Mouse (Mus musculus) intestine, embryonic 15.5 days (tissue): ENCODE results near the gene Ehmt2. TPM values are rescaled to one million over a fixed set of nuclear protein-coding genes. Genes with fewer than 3 reads are reported as not detected.
A peak's percentile ranks its signal among the peaks of the same experiment; 100 is the strongest.
"Not testable (repeated sequence)": the region's sequence is repeated elsewhere in the genome, so short reads cannot be mapped to it uniquely, and the experiment has no call there.

ENCODE experiments used
- ATAC-seq: fragments of 200-750 bp; cut with Nextera tagmentation; 2 replicates; pipeline ENCODE4 v1.8.0; 2017; ENCODE audit warnings: moderate TSS enrichment, moderate library complexity
- H3K27ac ChIP-seq: fragments of 300-500 bp; sonication (generic); 2 replicates; pipeline ENCODE4 v1.5.1; 2015; ENCODE audit warnings: mild to moderate bottlenecking, inconsistent platforms
- H3K27me3 ChIP-seq: fragments of 300-500 bp; sonication (generic); replicated peaks from 2 replicates; pipeline ENCODE4 v1.6.1; 2015; ENCODE audit warnings: inconsistent platforms
- H3K36me3 ChIP-seq: fragments of 300-500 bp; sonication (generic); 2 replicates; pipeline ENCODE4 v1.6.1; 2015; ENCODE audit warnings: inconsistent platforms
- H3K4me1 ChIP-seq: fragments of 300-500 bp; sonication (generic); replicated peaks from 2 replicates; pipeline ENCODE4 v1.6.1; 2015; ENCODE audit warnings: inconsistent platforms
- H3K4me2 ChIP-seq: fragments of 300-500 bp; sonication (generic); replicated peaks from 2 replicates; pipeline ENCODE4 v1.6.1; 2015; ENCODE audit warnings: mild to moderate bottlenecking, inconsistent platforms
- H3K4me3 ChIP-seq: fragments of 300-500 bp; sonication (generic); replicated peaks from 2 replicates; pipeline ENCODE4 v1.5.1; 2015; ENCODE audit warnings: inconsistent platforms
- H3K9ac ChIP-seq: fragments of 300-500 bp; sonication (generic); 2 replicates; pipeline ENCODE4 v1.6.1; 2015; ENCODE audit warnings: inconsistent platforms
- H3K9me3 ChIP-seq: fragments of 300-500 bp; sonication (generic); 2 replicates; pipeline ENCODE4 v1.6.1; 2016; ENCODE audit warnings: inconsistent platforms
- WGBS: fragments of 180-500 bp; shearing (Covaris S2); methylation state at CpG from one replicate; pipeline ENCODE4 v1.1.7; 2015; 5-methylcytosine and 5-hydroxymethylcytosine counted together
- polyA plus RNA-seq: library from polyadenylated mRNA; unstranded; fragments of >200 nt; fragmentation: Nextera tagmentation; extraction: Ambion mirVana; gene quantifications from 2 replicates; pipeline ENCODE4 v1.2.1, GENCODE M21; 2015

Gene Ehmt2
- polyA plus RNA-seq, 1 experiment from 2014 or later = 61.2 TPM

DNA sequence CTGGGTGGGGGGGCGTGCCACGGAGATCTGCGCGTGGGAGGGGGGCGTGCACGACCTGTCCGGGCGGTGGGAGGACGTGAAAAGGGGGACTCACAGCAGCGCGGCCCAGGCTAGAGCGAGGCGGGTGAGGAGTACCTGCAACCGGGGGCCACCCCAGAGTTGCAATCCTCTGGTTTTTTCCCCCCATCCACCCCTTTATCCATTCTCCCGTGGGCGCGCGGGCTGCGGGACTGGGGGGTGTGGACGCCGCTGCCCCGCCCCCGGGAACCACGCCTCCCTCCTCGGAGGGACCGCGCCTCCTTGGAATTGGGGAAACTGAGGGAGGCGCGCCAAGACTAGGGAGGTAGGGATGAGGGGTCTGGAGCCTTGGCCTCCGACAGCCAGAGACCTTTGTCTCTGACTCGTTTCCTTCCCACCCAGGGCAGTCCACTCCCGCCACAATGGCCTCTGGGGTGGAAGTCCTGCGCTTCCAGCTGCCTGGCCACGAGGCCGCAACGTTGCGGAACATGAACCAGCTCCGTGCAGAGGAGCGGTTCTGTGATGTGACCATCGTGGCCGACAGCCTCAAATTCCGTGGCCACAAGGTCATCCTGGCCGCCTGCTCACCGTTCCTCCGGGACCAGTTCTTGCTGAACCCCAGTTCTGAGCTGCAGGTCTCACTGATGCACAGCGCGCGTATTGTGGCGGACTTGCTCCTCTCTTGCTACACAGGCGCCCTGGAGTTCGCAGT lies 3.3 kb upstream of the Ehmt2 start:
- Histone ChIP-seq H3K4me2 (peak overlapping the region; percentile 82), H3K27ac (peak overlapping the region; percentile 94), H3K9me3 (no peaks in the 10 kb centered on the region), H3K4me1 (peaks cover 29% of the 10 kb centered on the region), H3K9ac (peak overlapping the region; percentile 93), H3K36me3 (peaks cover 8% of the 10 kb centered on the region), H3K27me3 (no peaks in the 10 kb centered on the region), H3K4me3 (peak overlapping the region; percentile 78)
- 8% methylated on average over 51 of the region's 51 CpGs for WGBS
- peak; percentile 23; the same call in 1 of the 2 replicates for ATAC-seq

DNA sequence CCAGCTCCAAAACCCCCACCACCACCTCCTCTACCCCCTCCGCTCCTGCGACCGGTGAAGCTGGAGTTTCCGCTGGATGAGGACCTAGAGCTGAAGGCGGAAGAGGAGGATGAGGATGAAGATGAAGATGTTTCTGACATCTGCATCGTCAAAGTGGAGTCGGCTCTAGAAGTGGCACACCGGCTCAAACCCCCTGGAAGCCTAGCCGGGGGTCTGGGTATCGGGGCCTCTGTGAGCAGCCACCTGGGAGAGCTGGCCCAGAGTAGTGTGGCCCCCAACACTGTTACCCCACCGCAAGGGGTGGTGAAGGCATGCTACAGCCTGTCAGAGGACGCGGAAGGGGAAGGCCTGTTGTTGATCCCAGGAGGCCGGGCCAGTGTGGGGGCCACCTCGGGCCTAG lies 2.5 kb upstream of the Ehmt2 start:
- ATAC-seq = no peak
- H3K4me1 ChIP-seq = peaks cover 29% of the 10 kb centered on the region
- H3K36me3 ChIP-seq = peaks cover 8% of the 10 kb centered on the region
- H3K9me3 ChIP-seq = no peaks in the 10 kb centered on the region
- peak overlapping the region; percentile 93 for H3K9ac ChIP-seq
- 93% methylated on average over 15 of the region's 15 CpGs for whole genome bisulfite sequencing
- peak overlapping the region; percentile 78 for H3K4me3 ChIP-seq
- no peaks in the 10 kb centered on the region for H3K27me3 ChIP-seq
- H3K27ac ChIP-seq = peak overlapping the region; percentile 94
- peak overlapping the region; percentile 82 for H3K4me2 ChIP-seq

GRCm38 (mm10) chr17:34896366-34896765 lies 1.9 kb upstream of the Ehmt2 start:
- Histone ChIP-seq H3K4me3 (no peak overlapping the region), H3K27me3 (no peaks in the 10 kb centered on the region), H3K9ac (0 out of 2 replicates have a peak overlapping the region, but pooled peaks have one; percentile 93), H3K9me3 (no peaks in the 10 kb centered on the region), H3K4me2 (peak overlapping the region; percentile 82; the same call in 1 of the 2 replicates), H3K36me3 (peaks cover 11% of the 10 kb centered on the region), H3K27ac (peak overlapping the region; percentile 41; the same call in 1 of the 2 replicates), H3K4me1 (peaks cover 29% of the 10 kb centered on the region)
- ATAC-seq = no peak
- 85% methylated on average over 17 of the region's 17 CpGs for WGBS

- Histone ChIP-seq H3K36me3 (peaks cover 12% of the 10 kb centered on the region), H3K9ac (peak overlapping the region; percentile 94), H3K27me3 (no peaks in the 10 kb centered on the region), H3K4me1 (peaks cover 29% of the 10 kb centered on the region), H3K9me3 (no peaks in the 10 kb centered on the region), H3K4me3 (peak overlapping the region; percentile 97), H3K4me2 (peak overlapping the region; percentile 76), H3K27ac (peak overlapping the region; percentile 96)
- 14% methylated on average over 10 of the region's 10 CpGs for WGBS
- ATAC-seq = 0 out of 2 replicates have a peak, but pooled peaks have one; percentile 9
Observed at GRCm38 (mm10) chr17:34897373-34898159, 703 bp upstream of the Ehmt2 start.

GRCm38 (mm10) chr17:34898706-34899052 lies 410 bp downstream of the Ehmt2 start:
- Histone ChIP-seq H3K4me2 (peak overlapping the region; percentile 76), H3K27ac (peak overlapping the region; percentile 96), H3K4me3 (peak overlapping the region; percentile 97), H3K27me3 (no peaks in the 10 kb centered on the region), H3K4me1 (peaks cover 24% of the 10 kb centered on the region), H3K9me3 (no peaks in the 10 kb centered on the region), H3K9ac (peak overlapping the region; percentile 94), H3K36me3 (peaks cover 22% of the 10 kb centered on the region)
- 0% methylated on average over 7 of the region's 47 CpGs for WGBS
- ATAC-seq = peak; percentile 5; the same call in 1 of the 2 replicates

DNA sequence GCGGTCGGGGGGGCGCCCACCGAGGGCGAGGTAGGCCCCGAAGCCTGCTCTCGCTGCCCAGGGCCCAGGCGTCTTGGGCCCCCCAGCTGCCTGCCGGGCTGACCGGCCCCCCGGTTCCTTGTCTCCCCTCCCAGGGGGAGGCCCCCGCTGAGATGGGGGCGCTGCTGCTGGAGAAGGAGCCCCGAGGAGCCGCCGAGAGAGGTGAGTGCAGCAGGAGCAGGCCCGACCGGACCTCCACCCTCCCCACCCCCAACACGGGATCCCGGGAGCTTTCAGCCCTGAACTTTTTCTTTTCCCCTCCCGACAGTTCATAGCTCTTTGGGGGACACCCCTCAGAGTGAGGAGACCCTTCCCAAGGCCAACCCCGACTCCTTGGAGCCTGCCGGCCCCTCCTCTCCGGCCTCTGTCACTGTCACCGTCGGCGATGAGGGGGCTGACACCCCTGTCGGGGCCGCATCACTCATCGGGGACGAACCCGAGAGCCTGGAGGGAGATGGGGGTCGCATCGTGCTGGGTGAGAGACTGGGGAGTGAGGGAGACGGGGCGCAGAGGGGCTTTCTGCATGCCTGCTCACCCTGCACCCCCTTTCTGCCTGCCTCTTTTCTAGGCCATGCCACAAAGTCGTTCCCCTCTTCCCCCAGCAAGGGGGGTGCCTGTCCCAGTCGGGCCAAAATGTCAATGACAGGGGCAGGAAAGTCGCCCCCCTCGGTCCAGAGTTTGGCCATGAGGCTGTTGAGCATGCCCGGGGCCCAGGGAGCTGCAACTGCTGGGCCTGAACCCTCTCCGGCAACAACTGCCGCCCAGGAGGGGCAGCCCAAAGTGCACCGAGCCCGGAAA lies 1.0 kb downstream of the Ehmt2 start:
- H3K4me2 ChIP-seq = peak overlapping the region; percentile 76
- H3K27me3 ChIP-seq = no peaks in the 10 kb centered on the region
- H3K27ac ChIP-seq = peak overlapping the region; percentile 96
- H3K9ac ChIP-seq = peak overlapping the region; percentile 94
- no peaks in the 10 kb centered on the region for H3K9me3 ChIP-seq
- WGBS = under 1% methylated on average over 42 of the region's 45 CpGs
- peak overlapping the region; percentile 97 for H3K4me3 ChIP-seq
- H3K4me1 ChIP-seq = peaks cover 21% of the 10 kb centered on the region
- ATAC-seq = peak; percentile 6
- H3K36me3 ChIP-seq = peaks cover 25% of the 10 kb centered on the region

- 2% methylated on average over 5 of the region's 5 CpGs for WGBS
- peak overlapping the region; percentile 94 for H3K9ac ChIP-seq
- H3K4me2 ChIP-seq = peak overlapping the region; percentile 76
- H3K4me3 ChIP-seq = peak overlapping the region; percentile 97
- peak overlapping the region; percentile 96 for H3K27ac ChIP-seq
- H3K4me1 ChIP-seq = peaks cover 21% of the 10 kb centered on the region
- no peaks in the 10 kb centered on the region for H3K27me3 ChIP-seq
- H3K36me3 ChIP-seq = peaks cover 26% of the 10 kb centered on the region
- ATAC-seq = no peak
- no peaks in the 10 kb centered on the region for H3K9me3 ChIP-seq
Observed at GRCm38 (mm10) chr17:34899890-34900243, 1.6 kb downstream of the Ehmt2 start.

DNA sequence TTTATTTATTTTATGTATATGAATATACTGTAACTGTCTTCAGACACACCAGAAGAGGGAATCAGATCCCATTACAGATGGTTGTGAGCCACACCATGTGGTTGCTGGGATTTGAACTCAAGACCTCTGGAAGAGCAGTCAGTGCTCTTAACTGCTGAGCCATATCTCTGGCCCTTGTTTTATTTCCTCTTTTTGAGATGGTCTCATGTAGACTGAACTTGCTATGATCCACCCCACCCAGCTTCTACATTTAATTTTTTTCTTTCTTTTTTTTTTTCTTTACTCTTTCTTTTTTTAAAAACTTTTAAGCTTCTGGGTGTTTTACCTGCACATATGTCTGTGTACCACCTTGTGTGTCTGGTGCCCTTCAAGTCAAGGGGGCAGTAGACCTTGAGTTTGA lies 2.6 kb downstream of the Ehmt2 start:
- not testable (repeated sequence) for H3K27me3 ChIP-seq, H3K9ac ChIP-seq, H3K9me3 ChIP-seq, H3K27ac ChIP-seq, ATAC-seq, H3K4me3 ChIP-seq
- peak overlapping the region; percentile 76; the same call in 1 of the 2 replicates for H3K4me2 ChIP-seq
- H3K4me1 ChIP-seq = peaks cover 15% of the 10 kb centered on the region
- peaks cover 34% of the 10 kb centered on the region for H3K36me3 ChIP-seq

DNA sequence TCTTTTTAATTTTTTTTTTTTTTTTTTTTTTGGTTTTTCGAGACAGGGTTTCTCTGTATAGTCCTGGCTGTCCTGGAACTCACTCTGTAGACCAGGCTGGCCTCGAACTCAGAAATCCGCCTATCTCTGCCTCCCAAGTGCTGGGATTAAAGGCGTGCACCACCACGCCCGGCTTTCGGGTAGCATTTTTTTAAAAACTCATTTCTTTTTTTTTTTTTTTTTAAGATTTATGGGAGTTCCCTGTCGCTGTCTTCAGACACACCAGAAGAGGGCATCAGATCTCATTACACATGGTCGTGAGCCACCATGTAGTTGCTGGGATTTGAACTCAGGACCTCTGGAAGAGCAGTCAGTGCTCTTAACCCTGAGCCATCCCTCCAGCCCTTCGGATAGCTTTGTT lies 3.7 kb downstream of the Ehmt2 start:
- not testable (repeated sequence) for H3K9me3 ChIP-seq, H3K4me3 ChIP-seq, H3K27me3 ChIP-seq, ATAC-seq, H3K4me1 ChIP-seq, H3K9ac ChIP-seq, H3K4me2 ChIP-seq, H3K27ac ChIP-seq
- WGBS = 89% methylated on average over 9 of the region's 10 CpGs
- peaks cover 38% of the 10 kb centered on the region for H3K36me3 ChIP-seq

GRCm38 (mm10) chr17:34902895-34903294 lies 4.6 kb downstream of the Ehmt2 start:
- Histone ChIP-seq H3K27ac (no peak overlapping the region), H3K9ac (no peak overlapping the region)
- 83% methylated on average over 9 of the region's 9 CpGs for WGBS

GRCm38 (mm10) chr17:34910982-34911381 lies 12.7 kb downstream of the Ehmt2 start:
- Histone ChIP-seq H3K4me3 (no peak overlapping the region), H3K4me2 (no peak overlapping the region), H3K36me3 (peaks cover 64% of the 10 kb centered on the region), H3K27ac (peak overlapping the region; percentile 69), H3K9me3 (no peaks in the 10 kb centered on the region), H3K27me3 (no peaks in the 10 kb centered on the region), H3K9ac (no peak overlapping the region), H3K4me1 (peaks cover 14% of the 10 kb centered on the region)
- ATAC-seq = peak; percentile 68
- 61% methylated on average over 10 of the region's 10 CpGs for WGBS

More at GRCm38 (mm10) chr17:34902895-34903294, 4.6 kb downstream of the Ehmt2 start:
- no peaks in the 10 kb centered on the region for H3K27me3 ChIP-seq
- peaks cover 47% of the 10 kb centered on the region for H3K36me3 ChIP-seq
- ATAC-seq = no peak
- no peaks in the 10 kb centered on the region for H3K9me3 ChIP-seq
- 0 out of 2 replicates have a peak, but pooled peaks cover 1% of the 10 kb centered on the region for H3K4me1 ChIP-seq
- H3K4me2 ChIP-seq = no peak overlapping the region
- H3K4me3 ChIP-seq = no peak overlapping the region

DNA sequence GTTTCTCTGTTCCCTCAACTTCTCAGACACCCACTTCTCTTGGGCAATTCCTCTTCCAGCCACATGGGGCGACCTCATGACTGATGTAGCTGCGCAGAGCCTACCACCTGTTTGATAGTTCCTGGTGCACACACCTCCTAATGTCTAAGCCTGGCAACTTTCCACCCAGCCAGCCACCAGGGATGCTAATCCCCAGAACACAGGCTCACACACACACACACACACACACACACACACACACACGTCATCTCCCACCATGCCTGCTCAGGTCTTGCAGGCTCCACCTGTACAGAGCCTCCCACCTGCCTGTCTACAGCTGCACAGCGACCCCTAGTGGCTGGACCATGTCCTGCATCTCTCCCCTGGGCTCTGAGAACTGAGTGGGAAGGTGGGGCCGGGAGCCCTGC lies 13.7 kb downstream of the Ehmt2 start:
- peaks cover 14% of the 10 kb centered on the region for H3K4me1 ChIP-seq
- no peak overlapping the region for H3K4me3 ChIP-seq
- ATAC-seq = peak; percentile 55
- peaks cover 54% of the 10 kb centered on the region for H3K36me3 ChIP-seq
- no peak overlapping the region for H3K4me2 ChIP-seq
- H3K27ac ChIP-seq = 0 out of 2 replicates have a peak overlapping the region, but pooled peaks have one; percentile 69
- no peaks in the 10 kb centered on the region for H3K9me3 ChIP-seq
- H3K9ac ChIP-seq = no peak overlapping the region
- H3K27me3 ChIP-seq = no peaks in the 10 kb centered on the region
- WGBS = 38% methylated on average over 5 of the region's 5 CpGs
